Mouse (Mus musculus): Measurements from ENCODE around the gene Fdxr.

DNA sequence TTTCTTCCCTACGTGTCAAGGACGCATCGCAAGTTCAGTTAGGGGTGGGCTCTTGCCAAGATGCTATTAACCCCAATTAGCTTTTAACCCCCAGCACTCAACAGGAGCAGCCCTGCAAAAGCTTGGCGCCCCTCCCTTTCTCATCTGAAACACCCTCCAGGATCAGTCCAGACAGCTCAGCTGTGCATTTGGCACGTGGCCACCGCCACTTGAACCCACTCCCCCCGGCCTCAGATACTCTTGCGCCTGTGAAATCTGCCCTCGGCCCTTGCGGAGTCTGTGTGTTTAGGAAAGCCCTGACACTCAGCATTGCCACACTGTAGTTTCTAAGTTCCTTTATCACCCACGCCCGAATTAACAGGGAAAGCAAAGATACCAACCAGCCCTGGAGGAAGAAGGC is 54.8 kb downstream of the Fdxr start:
- no peak for TF ChIP-seq CTCF (IDR thresholded peaks at IDR 0.05; ENCODE audit: low read depth, low read length)
- TF ChIP-seq TAL1 (conservative IDR thresholded peaks at IDR 0.05; ENCODE audit: low read depth, low read length), result no peak
- TF ChIP-seq GATA1 (IDR thresholded peaks at IDR 0.05; ENCODE audit: borderline replicate concordance, low read length), result no peak
- no peak for TF ChIP-seq POLR2AphosphoS5 (IDR thresholded peaks at IDR 0.05; ENCODE audit: insufficient replicate concordance, low read depth, low read length)
